Mouse (Mus musculus) frontal cortex, adult (tissue): ENCODE data around the gene B3gnt4.

Source experiments
- ATAC-seq: cut with Nextera tagmentation; 2 replicates; pipeline ENCODE4 v1.9.2; 2017; ENCODE audit warnings: mild to moderate bottlenecking, moderate library complexity, mixed read lengths; ENCODE audit not compliant: low TSS enrichment

Gene B3gnt4

DNA sequence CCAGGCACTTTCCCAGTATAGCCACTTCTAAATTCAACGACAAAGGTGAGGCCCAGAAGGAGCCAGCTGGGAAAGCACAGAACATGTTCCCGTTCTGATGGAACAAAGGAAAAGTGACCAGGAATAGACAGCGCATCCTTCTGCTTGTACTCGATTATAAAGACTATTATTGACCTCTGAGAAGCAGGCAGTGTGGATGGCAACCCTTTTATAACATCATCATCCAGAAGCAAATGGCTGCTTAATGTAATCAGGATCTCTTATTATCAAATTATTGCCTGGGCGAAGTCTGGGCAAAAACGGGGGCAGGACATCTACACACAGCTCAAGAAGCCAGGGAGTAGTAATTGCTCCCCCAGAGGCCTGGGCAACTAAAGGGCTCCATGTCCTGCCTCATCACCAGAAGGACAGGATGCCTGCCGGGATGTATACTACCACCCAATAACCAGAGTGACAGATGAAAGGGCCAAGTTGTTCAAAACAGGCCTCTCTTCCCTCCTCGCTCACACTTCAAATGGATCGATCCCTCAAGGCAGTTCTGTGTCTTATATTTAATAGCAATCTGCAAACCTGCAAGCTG, 15.7 kb downstream of the B3gnt4 start:
- ATAC-seq, result no peak

DNA sequence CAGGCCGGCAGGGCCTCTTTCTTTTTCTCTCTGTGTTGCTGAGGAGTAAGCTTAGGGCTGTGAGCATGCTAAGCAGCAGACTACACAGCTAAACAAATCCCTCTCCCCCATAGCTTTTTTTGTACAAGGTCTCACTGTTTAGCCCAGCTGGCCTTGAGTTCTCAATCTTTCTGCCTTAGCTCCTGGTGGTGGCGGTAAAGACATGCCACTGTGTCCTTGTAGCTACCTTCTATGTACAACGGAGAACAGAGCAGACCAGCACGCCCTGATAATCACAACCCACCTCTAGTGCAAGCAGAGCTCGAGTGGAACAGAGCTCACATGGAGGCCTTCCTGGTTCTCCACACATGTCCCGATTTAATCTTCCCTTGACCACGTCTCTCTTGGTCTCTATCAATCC, 18.4 kb downstream of the B3gnt4 start:
- no peak for ATAC-seq

DNA sequence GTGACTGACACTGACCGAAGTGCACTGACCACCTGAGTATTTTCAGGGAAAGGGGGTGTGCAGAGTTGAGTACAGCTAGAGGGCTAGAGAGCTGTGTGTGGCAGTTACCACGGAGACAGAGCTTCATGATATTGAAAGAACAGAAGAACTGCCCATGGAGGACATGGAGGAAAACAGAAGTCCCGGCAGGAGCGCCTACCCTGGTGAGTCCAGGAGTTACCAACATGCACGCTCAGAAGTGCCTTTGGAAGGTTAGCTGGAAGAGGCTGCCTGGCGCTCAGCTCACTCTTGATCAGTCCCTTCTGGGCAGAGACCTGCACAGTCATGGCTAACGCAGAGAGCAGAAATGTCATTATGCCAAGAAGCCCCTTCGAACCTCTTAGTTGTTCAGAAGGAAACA, 19.8 kb downstream of the B3gnt4 start:
- no peak for ATAC-seq

DNA sequence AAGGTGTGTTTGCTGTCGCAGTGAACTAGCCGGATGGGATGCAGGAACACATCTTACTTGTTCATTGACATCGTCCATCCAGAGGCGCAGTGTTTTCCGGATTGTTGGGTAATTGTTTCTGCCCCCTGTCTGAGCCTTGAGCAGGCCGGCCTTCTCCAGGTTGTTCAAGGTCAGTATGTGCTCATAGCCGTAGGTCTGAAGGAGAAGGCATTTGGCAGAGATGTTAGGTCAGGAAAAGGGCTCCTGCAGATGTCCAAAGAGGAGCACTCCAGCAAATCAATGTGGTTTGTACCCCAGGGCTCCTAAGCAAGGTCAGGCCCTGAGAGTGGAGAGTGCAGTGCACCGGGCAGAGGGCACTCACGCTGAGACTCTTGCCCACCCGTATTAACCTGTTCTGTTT, 23.5 kb downstream of the B3gnt4 start:
- ATAC-seq, result no peak

DNA sequence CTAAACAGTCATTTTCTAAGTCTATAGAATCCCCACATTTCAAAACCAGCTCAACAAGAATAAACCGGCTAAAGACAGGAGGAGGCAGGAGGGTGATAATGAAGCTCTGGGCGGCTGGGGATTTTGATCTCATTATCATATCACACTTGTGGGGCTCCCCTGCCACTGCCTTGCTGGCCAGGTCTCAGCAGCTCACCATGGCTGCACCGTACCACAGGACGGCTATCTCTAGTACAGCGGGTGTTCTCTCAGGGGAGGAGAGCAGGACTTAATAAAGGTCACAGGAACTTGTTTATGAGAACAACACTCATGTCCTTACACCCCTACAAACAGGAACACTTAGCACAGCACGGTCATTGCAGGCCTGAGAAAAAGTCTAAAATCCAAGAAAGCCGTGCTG, 45.4 kb downstream of the B3gnt4 start:
- ATAC-seq, result no peak

DNA sequence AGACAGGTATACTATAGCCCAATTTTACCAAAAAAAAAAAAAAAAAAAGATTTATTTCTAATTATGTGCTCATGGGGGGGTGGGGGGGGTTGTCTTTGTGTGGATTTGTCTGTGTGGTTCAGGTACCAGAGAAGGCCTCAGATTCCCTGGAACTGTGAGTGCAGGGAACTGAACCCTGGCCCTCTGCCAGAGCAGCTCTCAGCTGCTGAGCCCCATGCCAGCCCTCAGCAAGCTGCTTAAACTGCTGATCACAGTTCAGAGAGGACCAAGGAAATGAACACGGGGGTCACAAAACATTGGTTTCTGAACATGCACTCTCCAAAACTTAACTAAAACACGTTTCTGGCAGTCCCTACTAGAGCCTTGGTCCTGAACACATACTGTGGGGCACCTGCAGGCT, 46.2 kb downstream of the B3gnt4 start:
- ATAC-seq, result no peak

DNA sequence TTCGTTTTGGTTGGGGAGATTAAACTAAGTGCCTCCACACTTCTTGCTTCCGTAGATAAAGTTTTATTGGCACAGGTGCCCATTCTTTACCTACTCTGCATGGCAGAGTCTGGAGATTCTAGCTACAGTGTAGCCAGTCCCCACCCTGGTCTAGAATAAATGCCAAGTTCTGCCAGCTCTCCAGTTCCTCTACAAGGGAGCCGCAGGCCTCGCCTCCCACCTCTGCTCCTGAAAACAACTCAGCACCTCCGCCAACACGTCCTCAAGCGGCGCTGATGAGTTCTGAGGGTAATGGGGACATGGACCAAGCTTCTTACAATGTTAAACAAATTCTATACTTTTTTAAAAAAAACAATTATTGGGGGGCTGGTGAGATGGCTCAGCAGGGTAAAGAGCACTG, 49.3 kb downstream of the B3gnt4 start:
- peak; percentile 53; the same call in 1 of the 2 replicates for ATAC-seq

DNA sequence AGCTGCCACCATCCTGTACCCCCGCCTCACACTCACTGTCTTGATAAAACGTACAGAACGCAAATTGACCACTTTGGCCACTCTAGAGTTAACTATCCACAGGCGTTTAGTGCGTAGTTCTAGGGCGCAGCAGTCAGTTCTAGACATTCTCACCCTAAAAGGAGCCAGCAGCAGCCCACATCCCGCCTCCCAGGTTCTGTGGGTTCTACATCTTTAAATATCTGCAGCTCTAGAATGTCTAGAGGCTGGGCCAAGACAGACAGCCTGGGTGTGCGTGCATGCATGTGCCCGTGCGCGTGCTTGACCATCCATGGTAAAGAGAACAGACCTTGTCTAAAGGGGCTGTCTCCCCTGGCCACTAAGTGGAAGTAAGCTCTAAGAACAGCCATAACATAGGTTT, 50.9 kb downstream of the B3gnt4 start:
- ATAC-seq, result peak; percentile 84
